Mouse (Mus musculus) forebrain, embryonic 15.5 days (tissue): ENCODE measurements around the gene Gm8300. TPM values are rescaled to one million over a fixed set of nuclear protein-coding genes. Genes with fewer than 3 reads are reported as not detected.
"Not testable (repeated sequence)": the region's sequence is repeated elsewhere in the genome, so short reads cannot be mapped to it uniquely, and the experiment has no call there.

Experiments
- ATAC-seq: fragments of 200-750 bp; cut with Nextera tagmentation; replicated peaks from 2 replicates; pipeline ENCODE4 v1.8.0; 2017; ENCODE audit warnings: mild to moderate bottlenecking, moderate TSS enrichment, moderate library complexity
- H3K27ac ChIP-seq: fragments of 300-500 bp; sonication (generic); replicated peaks from 2 replicates; pipeline ENCODE4 v1.5.1; 2015; ENCODE audit warnings: mild to moderate bottlenecking, inconsistent platforms
- H3K27me3 ChIP-seq: fragments of 300-500 bp; sonication (generic); 2 replicates; pipeline ENCODE4 v1.6.1; 2015; ENCODE audit warnings: inconsistent platforms
- H3K36me3 ChIP-seq: fragments of 300-500 bp; sonication (generic); 2 replicates; pipeline ENCODE4 v1.6.1; 2015; ENCODE audit warnings: mild to moderate bottlenecking, inconsistent platforms
- H3K4me1 ChIP-seq: fragments of 300-500 bp; sonication (generic); 2 replicates; pipeline ENCODE4 v1.6.1; 2015; ENCODE audit warnings: inconsistent platforms
- H3K4me2 ChIP-seq: fragments of 300-500 bp; sonication (generic); replicated peaks from 2 replicates; pipeline ENCODE4 v1.6.1; 2015; ENCODE audit warnings: mild to moderate bottlenecking, inconsistent platforms
- H3K4me3 ChIP-seq: fragments of 300-500 bp; sonication (generic); 2 replicates; pipeline ENCODE4 v1.5.1; 2015; ENCODE audit warnings: mild to moderate bottlenecking, inconsistent platforms
- H3K9ac ChIP-seq: fragments of 300-500 bp; sonication (generic); replicated peaks from 2 replicates; pipeline ENCODE4 v1.6.1; 2015; ENCODE audit warnings: mild to moderate bottlenecking, inconsistent platforms
- H3K9me3 ChIP-seq: fragments of 300-500 bp; sonication (generic); 2 replicates; pipeline ENCODE4 v1.6.1; 2016; ENCODE audit warnings: inconsistent platforms
- WGBS: fragments of 180-500 bp; shearing (Covaris S2); methylation state at CpG from one replicate; pipeline ENCODE4 v1.1.7; 2015; ENCODE audit warnings: mixed read lengths; 5-methylcytosine and 5-hydroxymethylcytosine counted together
- polyA plus RNA-seq: library from polyadenylated mRNA; unstranded; fragments of >200 nt; fragmentation: Nextera tagmentation; extraction: Ambion mirVana; gene quantifications from 2 replicates; pipeline ENCODE4 v1.2.1, GENCODE M21; 2015

Gene Gm8300
- polyA plus RNA-seq, 1 experiment from 2014 or later, result not detected

DNA sequence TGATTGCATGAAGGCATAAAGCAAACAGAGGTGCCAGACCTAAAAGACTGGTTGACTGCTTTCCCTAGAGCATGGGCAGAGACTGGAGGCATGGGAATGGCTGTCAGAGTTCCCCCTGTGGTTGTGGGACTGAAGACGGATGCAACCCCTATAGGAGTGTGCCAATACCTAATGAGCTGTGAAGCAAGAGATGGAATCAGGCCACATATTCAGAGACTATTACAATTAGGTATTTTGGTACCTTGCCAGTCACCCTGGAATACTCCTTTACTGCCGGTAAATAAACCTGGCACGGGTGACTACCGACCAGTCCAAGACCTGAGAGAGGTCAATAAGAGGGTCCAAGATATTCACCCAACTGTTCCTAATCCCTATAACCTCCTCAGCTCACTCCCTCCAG, 36.5 kb downstream of the Gm8300 start:
- not testable (repeated sequence) for H3K9me3 ChIP-seq, ATAC-seq, H3K9ac ChIP-seq, H3K27me3 ChIP-seq, H3K36me3 ChIP-seq, H3K27ac ChIP-seq, H3K4me2 ChIP-seq, H3K4me1 ChIP-seq, H3K4me3 ChIP-seq
- 55% methylated on average over 4 of the region's 4 CpGs for WGBS

Other genes starting within 250 kb of the Gm8300 start
- gene Vipas39, start 248.1 kb upstream of the Gm8300 start, polyA plus RNA-seq, result 72.3 and 77.1 TPM in 2 replicates
- gene Ahsa1, start 247.8 kb upstream of the Gm8300 start, polyA plus RNA-seq, result 216 and 226 TPM in 2 replicates
- 0.49 and 1.4 TPM in 2 replicates for gene Ism2, start 214.6 kb upstream of the Gm8300 start, polyA plus RNA-seq
- 60.8 and 68.3 TPM in 2 replicates for gene Sptlc2, start 126.0 kb upstream of the Gm8300 start, polyA plus RNA-seq
- gene Slirp, start 70.4 kb upstream of the Gm8300 start, polyA plus RNA-seq, result 249 and 275 TPM in 2 replicates
- gene Alkbh1, start 70.3 kb upstream of the Gm8300 start, polyA plus RNA-seq, result 51.3 and 52.1 TPM in 2 replicates
- gene Snw1, start 42.0 kb upstream of the Gm8300 start, polyA plus RNA-seq, result 127 and 128 TPM in 2 replicates
- not detected in 2 replicates for gene Gm5788, start 19.6 kb upstream of the Gm8300 start, polyA plus RNA-seq
- gene Oog1, start 88.4 kb downstream of the Gm8300 start, polyA plus RNA-seq, result not detected in 2 replicates
- not detected in 2 replicates for gene Gm4027, start 104.6 kb downstream of the Gm8300 start, polyA plus RNA-seq
- not detected in 2 replicates for gene Gm16381, start 130.3 kb downstream of the Gm8300 start, polyA plus RNA-seq